Mouse (Mus musculus) neutrophil, adult 5-6 weeks (primary cell): ENCODE results near the gene Chrnd. TPM values are rescaled to one million over a fixed set of nuclear protein-coding genes. Genes with fewer than 3 reads are reported as not detected.

ENCODE experiments used
- ATAC-seq: fragments of 151-379, 151-347 bp; 2 replicates; pipeline ENCODE4 v1.8.0; 2017; ENCODE audit warnings: mild to moderate bottlenecking, moderate TSS enrichment; ENCODE audit not compliant: insufficient number of reproducible peaks, poor library complexity, low FRiP score, severe bottlenecking; ENCODE audit errors: extremely low read depth
- total RNA-seq: library from RNA; stranded (forward); fragments of 200-1000 nt; gene quantifications from 2 replicates; pipeline ENCODE4 v1.2.3, GENCODE M21; 2017

The Chrnd gene
- total RNA-seq, 1 experiment from 2014 or later: not detected

- ATAC-seq: no peak
These were observed 7.4 kb upstream of the Chrnd start, which contains the start of gene Prss56 for GRCm38 (mm10) chr1:87183013-87183412. TSS of gene Prss56 (plus strand) at chr1:87183313.

GRCm38 (mm10) chr1:87183998-87184750 lies 6.2 kb upstream of the Chrnd start:
- ATAC-seq: no peak

GRCm38 (mm10) chr1:87184751-87185139 lies 5.7 kb upstream of the Chrnd start:
- no peak for ATAC-seq

- no peak for ATAC-seq
These were observed 4.9 kb upstream of the Chrnd start for GRCm38 (mm10) chr1:87185526-87185925.

GRCm38 (mm10) chr1:87186261-87187036 lies 4.0 kb upstream of the Chrnd start:
- ATAC-seq: no peak

- peak; percentile 36; the same call in 1 of the 2 replicates for ATAC-seq
These were observed 3.4 kb upstream of the Chrnd start for GRCm38 (mm10) chr1:87187037-87187355.

- no peak for ATAC-seq
These were observed 6.9 kb downstream of the Chrnd start for GRCm38 (mm10) chr1:87197296-87197695.

- no peak for ATAC-seq
These were observed 8.0 kb downstream of the Chrnd start for GRCm38 (mm10) chr1:87198119-87199065.

- no peak for ATAC-seq
These were observed 10.4 kb downstream of the Chrnd start for GRCm38 (mm10) chr1:87200811-87201210.

GRCm38 (mm10) chr1:87201848-87202247 lies 11.4 kb downstream of the Chrnd start:
- ATAC-seq: no peak

GRCm38 (mm10) chr1:87203779-87204178 lies 13.4 kb downstream of the Chrnd start:
- ATAC-seq: no peak

- no peak for ATAC-seq
These were observed 14.1 kb downstream of the Chrnd start, which contains the start of gene Chrng for GRCm38 (mm10) chr1:87204465-87204864. TSS of gene Chrng (plus strand) at chr1:87204657.

- ATAC-seq: no peak
These were observed 14.6 kb downstream of the Chrnd start for GRCm38 (mm10) chr1:87205038-87205437.

- no peak for ATAC-seq
These were observed 15.1 kb downstream of the Chrnd start for GRCm38 (mm10) chr1:87205502-87205901.

GRCm38 (mm10) chr1:87206339-87206738 lies 15.9 kb downstream of the Chrnd start:
- 0 out of 2 replicates have a peak, but pooled peaks have one; percentile 6 for ATAC-seq

- ATAC-seq: no peak
These were observed 21.0 kb downstream of the Chrnd start for GRCm38 (mm10) chr1:87211431-87211830.

GRCm38 (mm10) chr1:87213735-87214704 lies 23.6 kb downstream of the Chrnd start, which contains the start of gene Eif4e2:
TSS of gene Eif4e2 (plus strand) at chr1:87213914.
- ATAC-seq: peak; percentile 95

- no peak for ATAC-seq
These were observed 24.3 kb downstream of the Chrnd start for GRCm38 (mm10) chr1:87214748-87215147.
